Mouse (Mus musculus): ENCODE data around the gene Tomm20.
"Not testable (repeated sequence)": the region's sequence is repeated elsewhere in the genome, so short reads cannot be mapped to it uniquely, and the experiment has no call there.

Tomm20 gene

DNA sequence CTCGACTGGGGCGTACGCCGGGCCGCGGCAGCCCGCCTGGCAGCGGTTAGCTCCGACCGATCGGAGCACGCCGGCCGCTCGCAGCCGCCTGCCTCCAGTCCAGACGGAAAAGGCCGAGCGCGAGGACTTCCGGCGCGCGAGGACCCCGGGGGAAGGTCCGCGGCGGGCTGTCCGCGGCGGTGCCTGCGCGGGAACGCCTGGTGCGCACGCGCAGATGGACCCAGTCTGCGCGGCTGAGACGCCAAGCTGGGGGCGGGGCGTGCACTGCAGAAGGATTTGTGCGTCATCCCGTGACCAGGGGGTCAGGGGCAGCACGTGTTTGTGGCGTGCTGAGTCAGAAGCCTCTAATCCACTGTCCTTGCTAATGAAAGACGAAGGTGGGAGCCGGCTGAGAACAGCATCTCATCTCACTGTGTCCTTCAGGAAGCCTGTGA is at the start of gene Tomm20:
TSS of gene Tomm20 (minus strand) at position 115 of the 434 bp plus-strand sequence.
- peak; percentile 99 for DNase-seq (ENCODE audit: low spot score)

DNA sequence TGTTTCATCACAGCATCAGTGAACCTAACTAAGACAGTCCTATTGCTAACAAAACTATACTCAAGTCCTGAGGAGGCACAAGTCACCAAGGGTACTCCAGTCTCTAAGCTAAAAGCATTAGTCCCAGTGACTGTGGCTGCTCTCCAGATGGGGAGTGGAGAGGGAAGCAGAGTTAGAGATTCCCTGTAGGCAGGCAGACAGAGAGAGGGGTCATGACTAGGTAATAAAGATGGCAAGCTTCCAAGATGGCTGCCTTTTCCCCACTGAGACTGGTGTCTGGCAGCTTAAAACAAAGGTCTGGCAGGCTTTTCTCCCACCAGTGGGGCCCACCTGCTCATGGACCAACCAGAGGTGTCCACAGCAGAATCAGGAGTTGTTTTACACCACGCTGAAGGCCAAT is 48.9 kb upstream of the Tomm20 start:
- DNase-seq (ENCODE audit: low spot score) = no peak

DNA sequence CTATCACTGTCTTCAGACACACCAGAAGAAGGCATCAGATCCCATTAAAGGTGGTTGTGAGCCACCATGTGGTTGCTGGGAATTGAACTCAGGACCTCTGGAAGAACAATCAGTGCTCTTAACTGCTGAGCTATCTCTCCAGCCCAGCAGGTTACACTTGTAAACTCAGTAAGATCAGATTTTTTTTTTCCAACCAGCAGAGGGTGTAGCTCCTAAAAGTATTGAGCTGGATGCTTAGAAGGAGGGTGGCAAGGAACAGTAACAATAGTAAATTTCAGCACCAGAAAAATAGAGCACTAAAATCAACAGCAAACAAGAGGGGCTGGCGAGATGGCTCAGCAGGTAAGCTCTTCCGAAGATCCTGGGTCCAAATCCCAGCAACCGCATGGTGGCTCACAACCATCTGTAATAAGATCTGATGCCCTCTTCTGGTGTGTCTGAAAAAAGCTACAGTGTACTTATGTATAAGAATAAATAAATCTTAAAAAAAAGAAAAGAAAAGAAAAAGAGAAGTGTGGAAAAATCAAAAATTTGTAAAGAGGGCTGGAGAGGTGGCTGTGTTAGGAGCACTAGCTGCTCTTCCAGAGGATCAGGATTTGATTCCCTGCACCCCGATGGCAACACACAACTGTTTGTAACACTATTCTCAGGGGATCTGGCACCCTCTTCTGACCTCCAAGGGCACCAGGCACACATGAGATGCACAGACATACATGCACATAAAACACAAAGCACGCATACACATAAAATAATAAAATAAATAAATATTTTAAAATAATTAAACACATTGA is 43.9 kb upstream of the Tomm20 start:
- no peak for DNase-seq (ENCODE audit: low spot score)

DNA sequence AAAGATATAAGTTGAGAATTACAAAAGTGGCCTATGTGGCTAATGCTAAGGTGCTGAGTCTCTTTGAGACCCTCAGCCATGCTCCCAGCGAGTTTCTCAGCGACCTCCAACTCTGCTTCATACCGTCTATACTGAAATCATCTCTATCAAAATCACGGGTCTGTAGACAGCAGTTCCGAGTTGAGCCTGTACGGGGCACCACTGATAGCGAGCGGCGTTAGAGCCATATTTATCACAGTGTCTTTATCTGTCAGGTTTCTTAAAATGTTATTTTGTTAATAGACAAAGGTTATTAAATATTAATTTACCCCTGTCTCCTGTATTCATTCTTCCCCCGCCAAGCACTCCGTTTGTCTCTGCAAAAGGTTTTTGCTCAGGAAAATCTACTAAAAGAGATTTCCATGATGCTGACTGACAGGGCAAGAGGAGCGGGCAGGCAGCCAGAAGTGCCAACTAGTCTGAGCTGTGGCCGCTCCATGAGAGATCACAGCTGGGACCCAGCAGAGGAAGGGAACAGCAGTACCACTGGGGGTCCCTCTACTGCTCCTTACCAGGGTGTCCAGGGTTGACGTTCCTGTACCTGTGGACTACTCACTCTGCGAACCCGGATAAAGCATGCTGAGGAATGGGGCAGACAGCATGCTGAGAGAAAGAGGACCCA is 42.8 kb upstream of the Tomm20 start:
- no peak for DNase-seq (ENCODE audit: low spot score)

DNA sequence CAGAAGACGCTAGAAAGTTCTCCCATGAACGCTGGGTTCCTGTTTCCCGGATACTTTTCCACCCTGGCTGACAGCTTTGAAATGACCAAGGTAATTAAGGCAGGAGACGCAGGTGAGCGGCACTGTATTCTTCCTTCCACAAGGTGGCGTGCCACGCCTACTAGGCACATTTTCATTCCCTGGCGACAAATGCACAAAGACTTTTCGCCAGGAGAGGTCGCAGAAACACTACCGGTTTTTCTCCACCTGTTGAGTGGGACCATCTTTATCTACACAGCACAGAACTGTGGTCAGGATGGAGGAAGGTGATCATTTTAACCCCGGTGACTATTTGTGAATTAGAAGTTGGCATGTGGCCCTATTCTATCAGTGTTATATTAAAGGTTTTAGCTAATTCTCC is 40.9 kb upstream of the Tomm20 start:
- peak; percentile 75 for DNase-seq (ENCODE audit: low spot score)

- no peak for DNase-seq (ENCODE audit: low spot score)
Observed at GRCm38 (mm10) chr8:126980046-126980445, 34.4 kb upstream of the Tomm20 start.

DNA sequence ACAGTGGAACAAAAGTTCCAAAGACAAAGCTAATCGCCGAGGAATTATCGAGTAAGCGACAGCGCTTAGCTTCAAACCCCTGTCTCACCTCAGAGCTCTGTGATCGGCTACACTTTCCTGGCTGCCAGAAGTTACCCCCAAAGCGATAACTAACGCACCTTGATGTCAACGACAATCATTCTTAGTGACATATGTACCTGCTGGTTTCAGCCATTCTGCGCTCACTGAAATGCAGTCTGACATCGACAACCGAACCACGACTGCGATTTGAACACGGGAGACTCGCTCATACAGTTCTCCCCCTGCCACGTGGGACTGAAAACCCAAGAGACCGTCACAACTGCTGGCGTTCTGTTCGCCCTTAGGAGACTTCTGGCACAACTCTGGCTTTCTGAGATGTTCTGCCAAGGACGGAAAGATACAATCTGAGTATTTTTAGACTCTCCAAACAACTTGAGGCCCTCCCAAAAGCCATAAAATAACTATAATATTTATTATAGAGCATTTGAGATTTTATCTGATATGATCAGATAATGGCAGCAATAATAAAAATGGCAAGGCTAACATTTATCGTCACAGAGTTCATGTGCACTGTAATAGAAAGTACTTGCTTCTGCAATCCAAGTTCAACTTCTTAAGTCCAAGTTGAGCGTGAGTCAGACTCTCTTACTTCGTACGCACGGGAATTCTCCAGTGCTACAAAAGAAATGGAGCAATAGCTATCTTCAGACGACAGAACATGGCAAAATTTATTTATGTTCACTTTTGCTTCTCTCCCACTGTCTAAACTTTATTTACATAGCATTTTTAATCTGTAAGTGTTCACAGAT is 33.7 kb upstream of the Tomm20 start:
- peak; percentile 22 for DNase-seq (ENCODE audit: low spot score)

DNA sequence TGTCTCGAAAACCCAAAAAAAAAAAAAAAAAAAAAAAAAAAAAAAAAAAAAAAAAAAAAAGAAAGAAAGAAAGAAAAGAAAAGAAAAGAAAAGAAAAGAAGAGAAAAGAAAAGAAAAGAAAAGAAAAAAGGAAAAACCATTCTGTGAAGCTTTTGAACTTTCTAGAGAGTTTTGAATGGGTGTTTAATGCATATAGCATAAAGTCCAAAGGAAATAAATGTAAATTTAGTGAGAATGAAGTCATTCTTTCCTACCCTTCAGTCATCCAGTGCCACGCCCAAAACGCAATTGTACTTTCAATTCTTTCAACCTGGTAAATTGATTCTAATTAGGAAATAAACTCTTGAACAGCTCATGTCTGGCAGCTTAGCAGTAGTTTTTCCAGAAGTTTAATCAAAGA is 32.9 kb upstream of the Tomm20 start:
- DNase-seq (ENCODE audit: low spot score) = not testable (repeated sequence)

- no peak for DNase-seq (ENCODE audit: low spot score)
Observed at GRCm38 (mm10) chr8:126978028-126978427, 32.4 kb upstream of the Tomm20 start.

GRCm38 (mm10) chr8:126976608-126977348 is 31.1 kb upstream of the Tomm20 start:
- DNase-seq (ENCODE audit: low spot score) = no peak

- DNase-seq (ENCODE audit: low spot score) = no peak
Observed at GRCm38 (mm10) chr8:126975706-126976105, 30.1 kb upstream of the Tomm20 start.

- DNase-seq (ENCODE audit: low spot score) = no peak
Observed at GRCm38 (mm10) chr8:126974511-126974910, 28.9 kb upstream of the Tomm20 start.

GRCm38 (mm10) chr8:126973686-126974265 is 28.1 kb upstream of the Tomm20 start:
- no peak for DNase-seq (ENCODE audit: low spot score)

GRCm38 (mm10) chr8:126972649-126973048 is 27.0 kb upstream of the Tomm20 start:
- no peak for DNase-seq (ENCODE audit: low spot score)

GRCm38 (mm10) chr8:126972102-126972501 is 26.5 kb upstream of the Tomm20 start:
- DNase-seq (ENCODE audit: low spot score) = no peak

GRCm38 (mm10) chr8:126971314-126971664 is 25.6 kb upstream of the Tomm20 start:
- no peak for DNase-seq (ENCODE audit: low spot score)

GRCm38 (mm10) chr8:126970579-126971313 is 25.1 kb upstream of the Tomm20 start, which contains the start of gene Rbm34:
TSS of gene Rbm34 (minus strand) at chr8:126971071.
- peak; percentile 89 for DNase-seq (ENCODE audit: low spot score)

GRCm38 (mm10) chr8:126969546-126969945 is 23.9 kb upstream of the Tomm20 start:
- DNase-seq (ENCODE audit: low spot score) = no peak

DNA sequence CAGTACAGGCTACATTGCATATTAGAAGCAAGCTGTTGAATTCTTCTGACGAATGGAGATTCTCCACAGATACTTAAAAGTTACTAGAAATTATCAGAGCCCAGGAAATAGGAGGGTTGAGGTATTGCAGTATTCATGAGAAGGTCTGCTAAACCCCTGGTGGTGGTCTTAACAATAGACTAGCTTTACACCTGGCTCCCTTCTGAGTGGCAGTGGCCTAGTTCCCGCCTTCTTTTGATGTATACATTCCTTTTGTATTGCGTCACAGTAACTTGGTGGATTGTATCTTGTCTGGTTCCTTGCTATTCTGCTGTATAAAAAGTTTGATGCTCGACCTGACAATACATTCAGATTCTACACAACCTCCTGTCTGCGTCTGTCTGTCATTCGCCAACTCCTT is 22.5 kb upstream of the Tomm20 start:
- no peak for DNase-seq (ENCODE audit: low spot score)

DNA sequence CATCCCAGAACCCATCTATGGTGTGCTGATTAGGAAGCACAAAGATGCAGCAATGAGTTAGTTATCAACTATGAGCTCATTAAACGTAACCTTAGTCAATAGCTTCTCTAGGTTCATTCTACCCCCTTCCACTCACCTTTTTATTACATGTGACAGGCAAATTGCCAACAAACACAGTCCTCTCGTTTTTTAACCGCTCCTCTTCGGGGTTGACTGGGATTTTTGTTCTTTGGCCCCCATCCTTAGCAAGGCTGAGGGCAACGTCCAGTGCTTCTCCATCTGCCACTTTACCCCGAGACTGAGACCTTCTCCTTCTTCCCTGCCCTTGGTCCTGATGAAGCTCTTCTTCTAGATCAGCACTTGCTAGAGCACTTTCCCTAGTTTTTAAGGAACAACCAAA is 19.6 kb upstream of the Tomm20 start:
- no peak for DNase-seq (ENCODE audit: low spot score)

DNA sequence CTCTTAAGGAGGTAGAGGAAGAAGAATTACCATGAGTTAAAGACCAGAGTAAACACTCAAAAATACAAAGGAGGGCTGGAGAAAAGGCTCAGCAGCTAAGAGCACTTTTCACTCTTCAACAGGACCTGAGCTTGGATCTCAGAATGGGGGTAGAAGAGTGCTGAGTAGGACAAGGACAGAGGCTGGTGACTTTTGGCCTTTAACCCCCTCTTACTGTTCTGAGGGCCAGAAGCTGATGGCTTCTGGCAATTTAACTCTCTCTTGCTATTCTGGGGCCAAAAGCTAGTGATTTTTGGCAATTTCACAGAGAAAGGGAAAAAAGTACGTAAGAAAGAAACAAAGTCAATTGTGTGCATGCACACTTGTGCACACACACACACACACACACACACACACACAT is 17.2 kb upstream of the Tomm20 start:
- no peak for DNase-seq (ENCODE audit: low spot score)
